Mouse (Mus musculus): ENCODE measurements at regions not wholly inside any gene's neighbourhood (a gene's known extent, or its start where the extent isn't known, plus 50 kb on each side); places are given as distances from the start of the nearest gene placed in this dataset.

- no peaks in the 10 kb centered on the region for H3K36me3 ChIP-seq (ENCODE audit: insufficient read depth, low read length)
- H3K9me3 ChIP-seq (ENCODE audit: low read length) = no peaks in the 10 kb centered on the region
- no peak overlapping the region for H3K4me3 ChIP-seq (replicated peaks; ENCODE audit: low read length)
- H3K4me1 ChIP-seq (replicated peaks; ENCODE audit: low read depth, low read length) = no peaks in the 10 kb centered on the region; the same call in 1 of the 2 replicates
- TF ChIP-seq POU5F1 (IDR thresholded peaks at IDR 0.05; ENCODE audit: borderline replicate concordance, low read length) = no peak
- TF ChIP-seq NANOG (IDR thresholded peaks at IDR 0.05; ENCODE audit: borderline replicate concordance, low read length) = no peak
- TF ChIP-seq CTCF (conservative IDR thresholded peaks at IDR 0.05; ENCODE audit: low read length) = no peak
- H3K27me3 ChIP-seq (ENCODE audit: insufficient read depth, low read length) = no peaks in the 10 kb centered on the region
These were observed 410.4 kb upstream of the Prickle1 start for GRCm38 (mm10) chr15:94006082-94006481.

DNA sequence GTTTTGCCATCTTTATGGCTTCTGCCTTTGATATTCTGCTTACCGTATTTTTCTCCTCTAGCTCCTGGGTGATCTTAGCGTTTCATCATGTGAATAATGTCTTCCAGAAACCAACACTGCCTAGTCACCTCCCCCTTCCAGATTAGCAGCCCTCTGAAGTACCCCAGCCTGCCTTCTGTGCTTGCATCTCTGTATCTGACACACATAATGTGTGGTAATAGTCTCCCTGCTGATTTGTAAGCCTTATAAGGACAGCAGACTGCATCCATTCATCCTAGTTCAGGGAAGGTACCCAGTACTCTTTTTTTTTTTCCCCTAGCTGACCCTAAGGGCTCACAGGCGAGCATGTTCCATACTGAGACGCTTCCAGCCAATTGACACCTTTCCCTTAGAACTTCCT lies 409.2 kb upstream of the Prickle1 start:
- H3K27me3 ChIP-seq (ENCODE audit: insufficient read depth, low read length) = no peaks in the 10 kb centered on the region
- no peaks in the 10 kb centered on the region for H3K9me3 ChIP-seq (ENCODE audit: low read length)
- no peaks in the 10 kb centered on the region; the same call in 1 of the 2 replicates for H3K4me1 ChIP-seq (replicated peaks; ENCODE audit: low read depth, low read length)
- no peak for TF ChIP-seq CTCF (conservative IDR thresholded peaks at IDR 0.05; ENCODE audit: low read length)
- no peaks in the 10 kb centered on the region for H3K36me3 ChIP-seq (ENCODE audit: insufficient read depth, low read length)
- H3K4me3 ChIP-seq (replicated peaks; ENCODE audit: low read length) = no peak overlapping the region

DNA sequence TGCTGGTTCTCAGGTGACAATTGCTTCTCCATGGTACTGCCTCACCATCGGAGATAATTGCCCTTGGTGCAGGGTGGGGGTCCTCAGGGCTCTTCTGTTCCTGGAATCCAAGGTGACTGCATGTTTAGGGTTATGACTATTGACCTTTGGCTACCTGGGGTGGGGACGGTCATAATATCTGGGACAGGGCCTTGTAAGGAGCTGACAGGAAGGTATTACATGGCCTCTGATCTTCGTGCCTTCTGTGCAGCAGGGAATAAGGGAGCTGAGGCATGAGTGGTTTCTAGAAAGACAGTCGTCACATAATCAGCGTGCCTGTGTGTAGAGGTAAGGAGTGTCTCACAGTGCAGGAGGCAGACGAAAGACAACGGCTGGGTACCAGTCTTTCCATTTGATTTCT lies 407.5 kb upstream of the Prickle1 start:
- H3K4me1 ChIP-seq (replicated peaks; ENCODE audit: low read depth, low read length) = no peaks in the 10 kb centered on the region; the same call in 1 of the 2 replicates
- H3K9me3 ChIP-seq (ENCODE audit: low read length) = no peaks in the 10 kb centered on the region
- H3K27me3 ChIP-seq (ENCODE audit: insufficient read depth, low read length) = no peaks in the 10 kb centered on the region
- no peak for TF ChIP-seq NANOG (IDR thresholded peaks at IDR 0.05; ENCODE audit: borderline replicate concordance, low read length)
- no peak overlapping the region for H3K4me3 ChIP-seq (replicated peaks; ENCODE audit: low read length)
- no peaks in the 10 kb centered on the region for H3K36me3 ChIP-seq (ENCODE audit: insufficient read depth, low read length)

GRCm38 (mm10) chr15:93994542-93994941 lies 398.9 kb upstream of the Prickle1 start:
- no peak for TF ChIP-seq POU5F1 (IDR thresholded peaks at IDR 0.05; ENCODE audit: borderline replicate concordance, low read length)
- no peak for TF ChIP-seq CTCF (conservative IDR thresholded peaks at IDR 0.05; ENCODE audit: low read length)
- TF ChIP-seq NANOG (IDR thresholded peaks at IDR 0.05; ENCODE audit: borderline replicate concordance, low read length) = no peak
- H3K4me3 ChIP-seq (replicated peaks; ENCODE audit: low read length) = no peak overlapping the region
- H3K27me3 ChIP-seq (ENCODE audit: insufficient read depth, low read length) = no peaks in the 10 kb centered on the region
- no peaks in the 10 kb centered on the region for H3K36me3 ChIP-seq (ENCODE audit: insufficient read depth, low read length)
- no peaks in the 10 kb centered on the region for H3K4me1 ChIP-seq (replicated peaks; ENCODE audit: low read depth, low read length)
- no peaks in the 10 kb centered on the region for H3K9me3 ChIP-seq (ENCODE audit: low read length)

DNA sequence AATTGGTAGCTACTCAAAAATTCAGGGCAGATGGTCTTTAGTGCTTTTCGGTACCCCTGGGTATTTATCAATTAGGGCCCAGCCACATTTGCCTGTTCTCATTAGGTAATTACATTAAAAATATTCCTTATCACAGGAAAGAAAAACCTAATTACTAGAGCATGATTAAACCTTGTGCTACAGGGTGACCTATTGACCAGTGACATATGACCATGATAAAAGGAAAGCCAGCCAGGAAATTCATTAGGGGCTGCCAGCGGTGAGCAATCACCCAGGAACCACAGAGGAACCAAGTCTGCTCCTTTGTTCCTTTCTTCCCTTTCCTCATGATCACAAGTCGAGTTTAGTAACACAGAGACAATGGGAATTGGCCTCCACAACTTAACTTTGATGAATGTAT lies 394.4 kb upstream of the Prickle1 start:
- TF ChIP-seq NANOG (IDR thresholded peaks at IDR 0.05; ENCODE audit: borderline replicate concordance, low read length) = no peak
- TF ChIP-seq POU5F1 (IDR thresholded peaks at IDR 0.05; ENCODE audit: borderline replicate concordance, low read length) = no peak
- TF ChIP-seq CTCF (conservative IDR thresholded peaks at IDR 0.05; ENCODE audit: low read length) = no peak
- Histone ChIP-seq H3K36me3 (ENCODE audit: insufficient read depth, low read length) (no peaks in the 10 kb centered on the region), H3K4me1 (replicated peaks; ENCODE audit: low read depth, low read length) (no peaks in the 10 kb centered on the region), H3K4me3 (replicated peaks; ENCODE audit: low read length) (no peak overlapping the region), H3K9me3 (ENCODE audit: low read length) (peaks cover 2% of the 10 kb centered on the region; the same call in 1 of the 2 replicates), H3K27me3 (ENCODE audit: insufficient read depth, low read length) (no peaks in the 10 kb centered on the region)

DNA sequence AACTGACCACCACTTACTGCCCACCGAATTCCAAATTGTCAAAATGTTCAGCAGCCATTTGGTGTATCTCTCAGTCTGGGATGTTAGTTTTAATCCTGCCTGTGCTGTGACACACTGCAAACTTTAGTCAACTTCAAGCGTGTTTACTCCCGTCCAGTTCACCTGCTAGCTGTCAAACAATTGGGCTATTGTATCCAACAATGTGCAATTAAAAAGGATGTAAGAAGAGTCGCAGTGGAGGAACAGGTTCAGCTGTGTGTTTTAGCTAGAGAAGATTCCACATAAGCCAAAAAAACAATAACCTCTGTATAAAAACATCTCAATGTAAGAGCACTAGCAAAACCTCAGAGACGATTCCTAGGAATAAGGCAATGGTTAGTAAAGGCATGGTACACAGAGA lies 392.7 kb upstream of the Prickle1 start:
- no peak for TF ChIP-seq NANOG (IDR thresholded peaks at IDR 0.05; ENCODE audit: borderline replicate concordance, low read length)
- no peak for TF ChIP-seq POU5F1 (IDR thresholded peaks at IDR 0.05; ENCODE audit: borderline replicate concordance, low read length)
- no peak for TF ChIP-seq CTCF (conservative IDR thresholded peaks at IDR 0.05; ENCODE audit: low read length)
- Histone ChIP-seq H3K9me3 (ENCODE audit: low read length) (peaks cover 6% of the 10 kb centered on the region; the same call in 1 of the 2 replicates), H3K4me3 (replicated peaks; ENCODE audit: low read length) (no peak overlapping the region), H3K27me3 (ENCODE audit: insufficient read depth, low read length) (no peaks in the 10 kb centered on the region), H3K4me1 (replicated peaks; ENCODE audit: low read depth, low read length) (no peaks in the 10 kb centered on the region), H3K36me3 (ENCODE audit: insufficient read depth, low read length) (no peaks in the 10 kb centered on the region)

GRCm38 (mm10) chr15:93986631-93987429 lies 391.1 kb upstream of the Prickle1 start:
- Histone ChIP-seq H3K4me3 (replicated peaks; ENCODE audit: low read length) (no peak overlapping the region), H3K4me1 (replicated peaks; ENCODE audit: low read depth, low read length) (no peaks in the 10 kb centered on the region), H3K27me3 (ENCODE audit: insufficient read depth, low read length) (no peaks in the 10 kb centered on the region), H3K9me3 (ENCODE audit: low read length) (peaks cover 6% of the 10 kb centered on the region; the same call in 1 of the 2 replicates), H3K36me3 (ENCODE audit: insufficient read depth, low read length) (no peaks in the 10 kb centered on the region)
- TF ChIP-seq POU5F1 (IDR thresholded peaks at IDR 0.05; ENCODE audit: borderline replicate concordance, low read length) (no peak), NANOG (IDR thresholded peaks at IDR 0.05; ENCODE audit: borderline replicate concordance, low read length) (no peak), CTCF (conservative IDR thresholded peaks at IDR 0.05; ENCODE audit: low read length) (no peak)

DNA sequence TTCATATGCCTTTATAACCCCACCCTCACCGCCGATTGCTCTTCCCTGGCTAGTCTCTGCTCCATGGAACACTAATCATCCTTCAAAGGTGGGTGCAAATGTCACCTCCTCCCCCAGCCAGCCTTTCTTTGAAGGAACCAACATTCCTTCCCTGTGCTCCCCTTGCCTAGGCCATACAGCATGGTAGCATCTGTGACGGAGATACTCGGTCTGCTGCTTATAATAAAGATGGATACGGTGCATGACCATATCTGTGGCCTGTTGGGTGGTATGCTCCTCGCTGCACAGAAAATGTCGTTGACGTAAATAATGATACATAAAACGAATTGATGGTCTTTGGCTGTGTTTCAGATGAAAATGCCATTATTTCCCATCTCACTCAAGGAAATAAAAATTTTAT lies 386.4 kb upstream of the Prickle1 start:
- Histone ChIP-seq H3K4me1 (replicated peaks; ENCODE audit: low read depth, low read length) (no peaks in the 10 kb centered on the region), H3K36me3 (ENCODE audit: insufficient read depth, low read length) (no peaks in the 10 kb centered on the region), H3K27me3 (ENCODE audit: insufficient read depth, low read length) (no peaks in the 10 kb centered on the region), H3K9me3 (ENCODE audit: low read length) (peaks cover 6% of the 10 kb centered on the region; the same call in 1 of the 2 replicates), H3K4me3 (replicated peaks; ENCODE audit: low read length) (no peak overlapping the region)
- TF ChIP-seq POU5F1 (IDR thresholded peaks at IDR 0.05; ENCODE audit: borderline replicate concordance, low read length) = no peak
- TF ChIP-seq CTCF (conservative IDR thresholded peaks at IDR 0.05; ENCODE audit: low read length) = no peak
- TF ChIP-seq NANOG (IDR thresholded peaks at IDR 0.05; ENCODE audit: borderline replicate concordance, low read length) = no peak

DNA sequence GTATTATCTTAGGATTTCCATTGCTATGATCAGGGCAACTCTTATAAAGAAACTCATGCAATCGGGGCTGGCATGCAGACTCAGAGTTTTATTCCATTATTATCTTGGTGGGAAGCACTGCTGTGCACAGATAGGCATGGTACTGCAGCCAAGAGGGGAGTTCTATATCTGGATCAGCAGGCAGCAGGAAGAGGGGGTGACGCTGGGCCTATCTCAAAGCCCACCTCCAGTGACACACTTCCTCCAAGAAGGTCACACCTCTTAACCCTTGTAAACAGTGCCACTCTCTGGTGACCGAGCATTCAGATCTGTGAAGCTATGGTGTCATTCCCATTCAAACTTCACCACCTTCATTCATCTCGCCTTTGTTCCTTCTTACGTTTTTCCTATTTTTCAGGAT lies 381.8 kb upstream of the Prickle1 start:
- Histone ChIP-seq H3K4me1 (replicated peaks; ENCODE audit: low read depth, low read length) (no peaks in the 10 kb centered on the region), H3K27me3 (ENCODE audit: insufficient read depth, low read length) (no peaks in the 10 kb centered on the region), H3K4me3 (replicated peaks; ENCODE audit: low read length) (no peak overlapping the region), H3K36me3 (ENCODE audit: insufficient read depth, low read length) (no peaks in the 10 kb centered on the region), H3K9me3 (ENCODE audit: low read length) (no peaks in the 10 kb centered on the region)
- no peak for TF ChIP-seq POU5F1 (IDR thresholded peaks at IDR 0.05; ENCODE audit: borderline replicate concordance, low read length)
- no peak for TF ChIP-seq NANOG (IDR thresholded peaks at IDR 0.05; ENCODE audit: borderline replicate concordance, low read length)
- TF ChIP-seq CTCF (conservative IDR thresholded peaks at IDR 0.05; ENCODE audit: low read length) = no peak

Data from E14TG2a.4 (cell line).